Mouse (Mus musculus): ENCODE results near the gene Hmgn5.
A peak's percentile ranks its signal among the peaks of the same experiment; 100 is the strongest.

Hmgn5 gene

DNA sequence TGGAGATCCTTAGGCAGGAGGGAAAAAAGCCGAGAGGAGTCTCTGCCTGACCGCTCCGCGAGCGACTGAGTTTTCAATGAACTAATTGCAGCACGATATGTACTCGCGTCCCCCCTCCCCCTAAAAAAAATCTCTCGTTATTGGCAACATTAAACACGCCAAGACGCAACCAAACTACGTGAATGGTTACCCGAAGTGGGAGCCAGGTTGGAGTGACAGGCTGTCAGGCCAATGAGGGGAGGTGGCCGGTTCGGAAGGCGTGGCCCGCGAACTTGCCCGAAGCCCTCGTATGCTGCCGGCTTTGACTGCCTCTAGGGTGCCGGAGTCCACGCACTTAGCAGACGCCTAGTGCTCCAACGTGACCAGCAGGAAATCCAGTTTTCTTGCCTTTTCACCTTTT lies at the start of gene Hmgn5:
Hmgn5 (minus strand) TSS at position 122 of the 400 bp plus-strand sequence.
- DNase-seq (ENCODE audit: low read depth, low spot score), result peak; percentile 95

DNA sequence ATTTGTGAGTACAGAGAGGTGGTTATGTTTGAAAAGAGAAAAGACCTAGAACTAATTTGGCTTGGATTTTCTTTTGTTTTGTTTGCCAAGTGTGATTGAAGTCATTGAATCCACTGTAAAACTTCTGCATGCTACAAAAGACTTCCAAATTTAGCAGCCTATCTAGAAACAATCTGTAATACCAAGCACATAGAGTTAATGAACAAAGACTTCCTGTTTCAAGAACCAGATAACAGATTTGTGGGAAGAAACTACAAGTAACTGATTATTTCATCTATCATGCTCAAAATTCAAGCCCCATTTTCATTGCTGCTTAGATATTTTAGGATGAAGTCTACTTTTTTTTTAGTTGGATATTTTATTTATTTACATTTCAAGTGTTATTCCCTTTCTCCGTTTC lies 34.6 kb upstream of the Hmgn5 start:
- no peak for DNase-seq (ENCODE audit: low read depth, low spot score)

DNA sequence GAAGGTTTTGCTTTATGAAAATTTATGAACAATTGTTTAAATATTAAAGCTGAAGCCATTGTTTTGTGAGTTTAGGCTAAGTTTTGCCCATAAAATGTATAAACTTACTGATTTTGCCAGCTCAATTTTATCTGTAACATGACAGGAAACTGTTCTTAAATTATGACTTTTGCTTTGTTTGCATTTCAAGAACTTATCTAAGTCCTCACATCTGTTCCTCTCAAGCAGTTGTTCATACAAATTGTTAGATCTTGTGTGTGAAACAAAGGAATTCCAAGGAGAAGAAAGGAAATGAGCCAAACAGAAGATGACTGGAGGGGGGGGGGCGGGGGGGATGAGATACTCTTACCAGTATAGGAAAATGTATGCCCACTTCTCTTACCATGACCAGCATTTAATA lies 13.0 kb upstream of the Hmgn5 start:
- no peak for DNase-seq (ENCODE audit: low read depth, low spot score)

- DNase-seq (ENCODE audit: low read depth, low spot score), result no peak
Observed at GRCm38 (mm10) chrX:109020858-109021257, 7.7 kb upstream of the Hmgn5 start.

DNA sequence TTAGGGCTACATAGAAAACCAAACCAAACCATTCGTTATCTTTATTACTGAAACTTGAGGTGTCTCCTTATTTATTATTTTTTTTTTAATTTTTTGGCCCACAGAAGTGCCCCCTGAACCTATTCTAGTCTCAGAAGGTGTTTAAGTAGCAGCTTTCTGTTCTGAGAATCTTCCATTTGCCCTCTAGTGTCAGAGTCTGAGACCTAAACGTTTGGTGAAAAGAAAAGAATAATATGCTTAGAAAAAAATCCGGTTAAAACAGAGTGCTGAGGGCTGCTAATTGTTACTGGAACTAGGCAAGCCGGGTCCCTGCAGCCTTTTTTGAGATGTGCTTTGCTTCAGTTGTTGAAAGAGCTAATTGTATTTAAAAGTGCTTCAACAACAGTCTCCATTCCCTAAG lies 962 bp upstream of the Hmgn5 start:
- DNase-seq (ENCODE audit: low read depth, low spot score), result peak; percentile 57

DNA sequence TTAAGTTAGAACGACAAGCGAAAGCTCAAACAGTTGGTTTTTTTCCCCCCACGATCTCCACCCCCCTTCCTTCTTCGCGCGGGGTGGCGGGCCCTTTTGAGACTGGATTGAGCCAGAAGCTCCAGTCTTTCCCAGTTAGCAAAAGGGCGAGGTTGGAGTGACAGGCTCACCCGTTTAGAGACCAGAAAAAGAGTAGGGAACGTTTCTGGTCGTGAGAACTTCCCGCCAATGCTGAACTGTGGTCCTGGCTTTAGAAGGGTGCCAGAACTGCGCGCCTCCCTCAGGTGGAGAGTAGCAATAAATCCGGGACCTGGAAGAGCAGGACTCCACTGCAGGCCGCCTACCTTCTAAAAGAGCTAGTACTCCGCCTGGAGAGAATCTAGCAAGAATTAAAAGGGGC lies 482 bp upstream of the Hmgn5 start:
- DNase-seq (ENCODE audit: low read depth, low spot score), result peak; percentile 66

GRCm38 (mm10) chrX:109012371-109013031 lies 703 bp downstream of the Hmgn5 start:
- peak; percentile 79 for DNase-seq (ENCODE audit: low read depth, low spot score)

DNA sequence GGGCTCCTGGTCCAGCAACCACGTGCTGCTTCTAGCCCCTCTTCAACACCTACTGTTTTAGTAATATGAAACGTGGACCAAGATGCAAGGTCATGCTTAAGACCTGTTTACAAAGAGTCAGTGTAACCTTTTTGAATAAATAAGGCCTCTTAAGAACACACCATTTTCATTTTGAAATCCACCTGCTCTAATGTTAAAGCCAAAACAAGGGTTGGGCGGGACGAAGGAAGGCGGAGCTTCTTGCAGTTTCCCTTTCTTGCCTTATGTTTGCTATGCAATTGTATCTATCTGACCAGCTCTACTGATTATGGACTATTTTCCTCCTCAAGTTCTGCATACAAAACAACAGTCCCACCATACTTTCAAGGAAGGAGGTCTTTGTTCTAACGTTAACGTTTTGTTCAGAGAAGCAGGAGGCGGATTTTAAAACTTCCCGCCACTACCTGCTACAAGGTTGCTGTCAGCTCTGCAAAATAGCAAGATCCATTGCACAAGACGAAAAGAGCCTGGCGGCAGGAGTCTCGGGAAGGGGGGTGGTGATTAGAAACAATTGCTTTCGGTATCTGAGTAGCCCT lies 1.5 kb downstream of the Hmgn5 start:
- DNase-seq (ENCODE audit: low read depth, low spot score), result peak; percentile 43

- DNase-seq (ENCODE audit: low read depth, low spot score), result peak; percentile 29
Observed at GRCm38 (mm10) chrX:109001277-109001676, 11.9 kb downstream of the Hmgn5 start.
